Mouse (Mus musculus): ENCODE measurements at regions not wholly inside any gene's neighbourhood (a gene's known extent, or its start where the extent isn't known, plus 50 kb on each side); places are given as distances from the start of the nearest gene placed in this dataset.

- no peak for ATAC-seq (ENCODE audit: low read depth)
- H3K4me3 ChIP-seq (ENCODE audit: low read depth, low read length), result no peak overlapping the region
- H3K27ac ChIP-seq (ENCODE audit: low read depth, low read length), result no peak overlapping the region
- H3K27me3 ChIP-seq (ENCODE audit: control insufficient read depth, insufficient read depth, low read length), result no peaks in the 10 kb centered on the region
- no peaks in the 10 kb centered on the region for H3K9me3 ChIP-seq (ENCODE audit: control insufficient read depth, low read length)
- no peak overlapping the region for H3K9ac ChIP-seq (replicated peaks; ENCODE audit: low read depth, low read length)
- H3K4me2 ChIP-seq (ENCODE audit: low read depth, low read length), result no peak overlapping the region
- no peaks in the 10 kb centered on the region for H3K4me1 ChIP-seq (ENCODE audit: control insufficient read depth, insufficient read depth, low read length)
- H3K36me3 ChIP-seq (ENCODE audit: control insufficient read depth, insufficient read depth, low read length), result no peaks in the 10 kb centered on the region
Observed at GRCm38 (mm10) chr2:81185976-81186375, 568.9 kb downstream of the Nup35 start.

- no peak overlapping the region for H3K9ac ChIP-seq (replicated peaks; ENCODE audit: low read depth, low read length)
- H3K27ac ChIP-seq (ENCODE audit: low read depth, low read length), result no peak overlapping the region
- no peaks in the 10 kb centered on the region for H3K36me3 ChIP-seq (ENCODE audit: control insufficient read depth, insufficient read depth, low read length)
- H3K4me1 ChIP-seq (ENCODE audit: control insufficient read depth, insufficient read depth, low read length), result no peaks in the 10 kb centered on the region
- no peak for ATAC-seq (ENCODE audit: low read depth)
- no peaks in the 10 kb centered on the region for H3K9me3 ChIP-seq (ENCODE audit: control insufficient read depth, low read length)
- no peaks in the 10 kb centered on the region for H3K27me3 ChIP-seq (ENCODE audit: control insufficient read depth, insufficient read depth, low read length)
- no peak overlapping the region for H3K4me3 ChIP-seq (ENCODE audit: low read depth, low read length)
- 86% methylated on average over 1 of the region's 1 CpGs for WGBS
- H3K4me2 ChIP-seq (ENCODE audit: low read depth, low read length), result no peak overlapping the region
Observed at GRCm38 (mm10) chr2:81190831-81191230, 573.8 kb downstream of the Nup35 start.

- no peak overlapping the region for H3K4me3 ChIP-seq (ENCODE audit: low read depth, low read length)
- no peak overlapping the region for H3K9ac ChIP-seq (replicated peaks; ENCODE audit: low read depth, low read length)
- no peaks in the 10 kb centered on the region for H3K27me3 ChIP-seq (ENCODE audit: control insufficient read depth, insufficient read depth, low read length)
- ATAC-seq (ENCODE audit: low read depth), result no peak
- H3K36me3 ChIP-seq (ENCODE audit: control insufficient read depth, insufficient read depth, low read length), result no peaks in the 10 kb centered on the region
- H3K27ac ChIP-seq (ENCODE audit: low read depth, low read length), result no peak overlapping the region
- no peaks in the 10 kb centered on the region for H3K4me1 ChIP-seq (ENCODE audit: control insufficient read depth, insufficient read depth, low read length)
- H3K9me3 ChIP-seq (ENCODE audit: control insufficient read depth, low read length), result no peaks in the 10 kb centered on the region
- H3K4me2 ChIP-seq (ENCODE audit: low read depth, low read length), result no peak overlapping the region
Observed at GRCm38 (mm10) chr2:81200541-81200940, 583.5 kb downstream of the Nup35 start.

Data from neural tube, embryonic 14.5 days (tissue).